Mouse (Mus musculus) erythroblast, embryonic 14.5 days (primary cell): Measurements from ENCODE around the gene Nup214.

Experiments used
- GATA1 ChIP-seq: IDR thresholded peaks from 2 replicates; pipeline ENCODE4 v1.6.1; 2012; ENCODE audit warnings: low read length, inconsistent platforms, mixed read lengths
- TAL1 ChIP-seq: IDR thresholded peaks from 3 replicates; pipeline ENCODE4 v1.6.1; 2012; ENCODE audit warnings: low read length, inconsistent platforms, mixed read lengths

GRCm38 (mm10) chr2:32070747-32071146 is 96.5 kb downstream of the Nup214 start:
- TF ChIP-seq GATA1 (no peak), TAL1 (no peak)
